Mouse (Mus musculus) NIH3T3 (cell line): Measurements from ENCODE around the gene Sirt7.

Experiments used
- DNase-seq: peaks from one replicate; pipeline ENCODE4 v3.0.0-alpha.2; 2012; ENCODE audit warnings: low read depth

Sirt7 gene

DNA sequence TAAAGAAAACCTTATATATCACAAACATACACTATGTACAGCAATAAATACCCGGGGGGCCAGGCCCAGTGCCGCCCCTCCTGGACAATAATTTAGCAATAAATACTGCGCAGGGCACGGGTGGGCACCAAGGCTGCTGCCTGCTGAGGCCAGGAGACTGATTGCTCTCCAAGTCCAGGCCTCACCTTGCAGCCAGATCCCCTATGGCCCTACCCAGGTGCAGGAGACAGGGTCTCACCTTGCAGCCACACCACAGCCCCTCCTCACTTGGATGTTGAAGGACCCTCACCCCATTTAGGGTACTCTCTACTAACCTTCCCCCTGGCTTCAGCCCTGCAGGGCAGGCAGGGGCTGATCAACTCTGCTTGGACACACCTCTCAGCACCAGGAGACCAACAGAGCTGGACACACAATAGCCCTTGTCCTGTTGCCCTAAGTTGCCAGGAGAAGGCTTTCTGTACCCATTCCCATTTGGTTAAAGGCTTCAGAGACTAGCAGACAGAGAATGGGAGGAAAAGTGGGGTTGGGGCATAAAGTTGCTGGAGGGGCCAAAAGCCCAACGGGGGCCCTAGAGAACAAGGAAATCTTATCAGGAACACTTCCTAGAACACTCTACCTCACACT, at the start of gene Sirt7:
Sirt7 (minus strand) TSS at position 89 of the 624 bp plus-strand sequence.
- DNase-seq, result no peak

DNA sequence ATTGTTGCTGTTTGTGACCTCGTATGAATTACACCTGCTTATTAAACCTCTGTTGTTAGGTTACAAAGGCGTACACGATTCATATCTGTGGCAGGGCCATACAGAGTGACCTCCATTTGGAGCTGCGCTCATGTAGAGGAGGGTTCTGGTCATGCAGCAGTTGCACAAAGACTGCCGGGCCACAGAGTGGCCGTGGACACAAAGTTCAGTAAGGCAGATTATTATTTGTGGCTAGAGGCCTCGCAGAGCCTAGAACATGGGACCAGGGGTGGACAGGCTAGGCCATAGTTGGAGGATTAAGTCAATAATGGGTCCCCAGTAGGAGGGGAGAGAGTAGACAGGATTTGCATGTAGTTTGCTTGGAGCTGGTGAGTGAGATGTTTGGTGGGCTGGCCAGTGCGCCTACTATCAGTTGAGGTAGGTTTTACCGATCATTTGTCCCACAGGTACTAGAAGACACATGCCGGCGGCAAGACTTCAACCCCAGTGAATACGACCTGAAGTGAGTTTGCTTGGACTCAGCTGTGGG, 48.6 kb upstream of the Sirt7 start:
- DNase-seq, result no peak

DNA sequence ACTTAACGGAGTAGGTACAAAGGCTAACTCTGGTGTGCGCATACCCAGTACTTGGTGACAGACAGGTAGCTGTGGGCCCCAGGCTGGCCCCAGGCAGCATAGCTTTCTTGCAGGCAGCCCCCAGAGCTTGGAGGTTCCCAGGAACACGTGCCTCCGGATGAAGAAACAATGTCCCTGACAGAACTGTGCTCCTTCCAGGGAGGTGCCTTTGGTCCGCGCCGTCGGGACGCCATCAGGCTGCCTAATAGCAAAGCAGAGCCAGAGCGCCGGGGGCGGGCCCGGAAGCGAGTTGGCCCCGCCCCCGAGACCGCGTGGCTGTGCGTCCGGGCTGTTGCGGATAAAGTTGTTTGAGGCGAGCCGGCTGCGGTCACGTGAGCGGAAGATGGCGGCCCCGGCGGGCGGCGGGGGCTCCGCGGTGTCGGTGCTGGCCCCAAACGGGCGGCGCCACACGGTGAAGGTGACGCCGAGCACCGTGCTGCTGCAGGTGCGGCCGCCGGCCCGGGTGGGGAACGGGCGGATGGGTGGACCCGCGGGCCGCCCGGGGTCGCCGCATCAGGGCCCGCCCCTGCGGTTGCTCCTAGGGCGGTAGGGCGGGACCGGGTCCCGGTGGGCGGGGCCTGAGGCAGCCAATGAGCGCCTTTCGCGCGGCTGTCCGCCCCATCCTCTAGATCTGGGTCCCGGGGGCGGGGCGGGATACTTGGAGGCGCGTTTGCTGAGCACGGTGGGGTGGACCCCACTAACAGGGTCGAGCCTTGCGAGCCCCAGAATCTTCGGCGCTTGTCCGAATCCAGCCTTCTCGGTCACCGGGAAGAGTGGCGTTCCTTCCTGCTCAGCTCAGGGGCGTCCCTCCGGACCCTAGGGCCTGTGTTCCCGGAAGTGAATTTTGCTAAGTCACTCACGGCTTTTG, 47.9 kb upstream of the Sirt7 start, which contains the start of gene Aspscr1:
Aspscr1 (plus strand) TSS at position 287 of the 907 bp plus-strand sequence.
- DNase-seq, result peak; percentile 98

DNA sequence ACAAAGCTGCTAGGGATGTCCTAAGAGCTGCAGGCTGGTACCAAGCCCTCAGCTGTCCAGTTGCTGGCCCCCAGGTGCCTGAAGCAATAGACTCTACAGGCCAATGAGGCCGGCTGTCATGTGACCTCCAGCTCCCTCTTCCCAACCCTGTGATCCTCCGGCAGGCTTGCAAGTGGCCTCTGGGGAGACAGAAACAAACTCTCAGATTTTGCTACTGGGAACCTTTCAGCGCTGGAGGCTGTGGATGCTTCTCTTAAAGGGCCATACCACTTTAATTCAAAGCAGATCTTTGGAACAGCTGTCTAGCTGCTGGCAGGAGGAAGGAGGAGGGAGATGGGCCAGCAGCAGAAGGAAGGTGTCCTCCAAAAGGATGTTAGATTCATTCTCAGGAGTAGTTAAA, 41.6 kb upstream of the Sirt7 start:
- DNase-seq, result peak; percentile 50

DNA sequence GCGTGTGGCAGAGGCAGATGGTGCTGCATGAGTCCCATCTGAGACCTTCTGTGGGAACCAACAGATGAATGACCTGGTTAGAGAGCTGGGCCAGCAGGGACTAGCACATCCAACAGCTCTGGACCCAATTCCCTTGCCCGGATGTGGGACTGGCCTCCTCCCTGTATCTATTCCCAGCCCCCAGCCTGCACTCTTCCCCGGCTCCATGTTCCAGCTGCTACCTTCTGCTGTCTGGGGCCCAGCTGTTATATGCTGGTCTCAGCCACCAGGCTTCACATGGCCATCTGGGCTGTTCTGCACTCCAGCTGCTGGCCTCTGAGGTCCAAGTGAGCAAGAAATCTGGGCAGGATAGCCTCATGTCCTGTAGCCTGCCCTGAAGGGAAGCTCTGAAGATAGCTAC, 40.4 kb upstream of the Sirt7 start:
- DNase-seq, result no peak

DNA sequence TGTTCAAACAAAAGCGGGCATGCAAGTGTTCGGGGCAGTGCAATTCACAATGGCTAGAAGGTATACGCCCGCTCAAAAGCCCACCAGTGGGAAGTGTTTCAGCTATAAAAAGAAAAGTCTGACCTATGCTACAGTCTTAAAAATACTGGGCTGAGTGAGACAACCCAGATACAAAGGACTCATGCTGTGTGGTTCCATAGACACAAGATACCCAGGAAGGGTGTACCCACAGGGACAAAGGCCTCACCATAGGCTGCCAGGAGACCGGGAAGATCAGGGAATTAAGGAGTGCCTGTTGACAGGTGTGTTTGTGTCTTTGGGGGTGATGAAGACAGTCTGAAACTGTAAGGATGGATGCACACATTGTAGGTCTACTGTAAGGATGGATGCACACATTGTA, 38.7 kb upstream of the Sirt7 start:
- no peak for DNase-seq

DNA sequence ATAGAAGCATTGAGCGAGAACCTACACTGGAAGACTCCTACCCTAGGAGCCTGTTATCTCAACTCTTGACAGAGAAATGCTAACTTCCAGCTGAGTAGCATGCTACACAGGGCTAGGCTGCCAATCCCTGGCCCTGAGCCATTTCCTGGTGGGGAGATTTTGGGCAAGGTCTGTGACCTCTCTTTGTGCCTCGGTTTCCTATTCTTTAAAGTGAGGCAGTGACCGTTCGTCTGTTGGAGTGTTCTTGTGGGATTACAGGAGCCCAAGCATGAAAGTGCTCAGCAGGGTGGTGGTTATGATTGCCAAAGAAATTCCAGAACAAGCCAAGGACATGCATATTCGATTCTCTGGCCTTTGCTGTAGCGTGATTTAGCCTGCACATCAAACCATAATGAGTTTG, 37.7 kb upstream of the Sirt7 start:
- DNase-seq, result no peak

DNA sequence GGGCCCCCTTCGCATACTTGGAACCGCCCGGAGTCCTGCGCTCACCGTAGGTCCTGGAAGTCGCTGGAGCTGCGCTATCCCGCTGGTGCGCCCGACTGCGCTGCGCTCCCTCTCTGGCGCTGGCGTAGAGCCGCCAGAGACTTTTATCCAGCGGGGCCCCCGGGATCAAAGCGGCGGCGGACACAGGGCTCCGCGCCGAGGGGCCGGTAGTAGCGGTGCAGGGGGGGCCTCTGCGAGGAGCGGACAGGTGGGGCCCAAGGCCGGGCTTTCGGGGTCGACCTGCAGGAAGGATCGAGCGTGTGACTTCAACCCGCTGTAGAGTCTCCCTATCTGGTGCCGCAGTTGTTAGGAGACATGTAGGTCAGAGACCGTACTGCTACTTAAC, 36.0 kb upstream of the Sirt7 start, which contains the start of gene Notum:
Notum (minus strand) TSS at position 100 of the 385 bp plus-strand sequence.
- no peak for DNase-seq

DNA sequence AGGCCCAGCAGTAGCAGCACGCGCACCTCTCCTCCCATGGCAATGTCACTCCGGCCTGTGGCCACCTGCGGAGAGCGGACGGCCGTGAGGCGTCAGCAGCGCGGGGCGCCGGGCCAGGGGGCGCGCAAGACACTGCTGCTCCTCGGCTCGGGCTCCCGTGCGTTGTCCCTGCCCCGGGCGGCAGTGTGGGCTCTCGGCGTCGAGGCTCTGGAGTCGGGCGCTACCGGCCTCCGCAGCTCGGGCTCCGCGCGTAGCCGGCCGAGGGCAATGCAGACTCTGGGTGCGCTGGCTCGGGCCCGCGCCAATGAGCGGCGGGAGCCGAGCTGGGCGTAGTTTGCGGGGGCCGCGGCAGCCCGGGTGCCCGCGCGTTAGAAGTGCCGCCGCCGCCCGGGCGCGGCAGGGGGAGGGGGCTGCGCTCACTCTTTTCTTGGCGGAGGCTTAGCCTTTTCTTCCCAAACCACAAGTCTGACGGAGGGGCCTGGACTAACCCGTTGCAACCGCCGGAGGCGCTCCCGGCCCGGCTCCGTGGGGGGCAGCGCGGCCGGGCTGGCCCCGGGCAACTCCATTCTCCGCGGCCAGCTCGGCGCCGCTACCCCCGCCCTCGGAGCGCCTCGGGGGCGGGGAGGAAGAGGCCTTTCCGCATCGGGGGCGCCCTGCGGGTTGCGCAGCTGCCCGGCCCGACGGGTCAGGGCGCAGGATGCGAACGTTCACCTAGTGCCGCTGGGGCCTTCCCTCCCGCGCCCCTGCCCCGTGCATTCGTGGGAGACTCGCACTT, 35.4 kb upstream of the Sirt7 start:
- DNase-seq, result peak; percentile 43

DNA sequence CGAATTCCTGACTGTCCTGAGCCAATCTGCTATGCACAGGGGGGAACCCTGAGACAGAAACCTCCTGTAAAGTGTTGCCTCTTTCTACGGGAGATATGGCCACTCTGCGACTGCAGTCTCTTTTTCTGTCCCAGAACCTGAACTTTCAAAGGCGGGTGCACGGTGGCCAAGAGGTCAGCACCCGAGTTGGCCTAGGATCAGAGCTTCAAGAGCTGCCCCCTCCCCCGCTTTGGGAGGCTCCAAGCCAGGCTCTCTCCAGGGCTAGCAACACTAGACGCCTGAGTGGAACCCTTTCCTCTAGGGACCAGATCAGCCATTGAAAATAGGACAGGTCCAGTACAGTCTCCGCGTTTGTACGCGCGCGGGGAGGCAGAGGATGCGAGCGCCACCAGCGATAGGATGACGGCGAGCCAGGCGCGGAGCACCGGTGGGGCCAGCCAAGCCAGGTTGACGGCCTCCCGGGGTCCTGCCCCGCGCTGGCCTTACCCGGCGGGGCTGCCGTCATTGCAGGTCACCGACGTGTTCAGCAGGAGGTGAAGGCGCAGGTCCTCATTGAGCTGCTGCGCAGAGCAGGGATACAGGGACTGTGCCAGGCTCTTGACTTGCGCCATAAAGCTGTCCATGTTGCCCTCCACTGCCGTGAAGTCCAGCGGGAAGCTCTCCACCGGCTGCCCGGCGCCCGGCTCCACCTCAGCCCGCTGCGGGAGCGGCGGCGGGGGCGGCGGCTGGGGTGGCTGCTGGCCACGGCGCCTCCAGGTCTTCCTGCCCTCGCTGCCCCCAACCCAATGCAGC, 34.7 kb upstream of the Sirt7 start:
- DNase-seq, result no peak

DNA sequence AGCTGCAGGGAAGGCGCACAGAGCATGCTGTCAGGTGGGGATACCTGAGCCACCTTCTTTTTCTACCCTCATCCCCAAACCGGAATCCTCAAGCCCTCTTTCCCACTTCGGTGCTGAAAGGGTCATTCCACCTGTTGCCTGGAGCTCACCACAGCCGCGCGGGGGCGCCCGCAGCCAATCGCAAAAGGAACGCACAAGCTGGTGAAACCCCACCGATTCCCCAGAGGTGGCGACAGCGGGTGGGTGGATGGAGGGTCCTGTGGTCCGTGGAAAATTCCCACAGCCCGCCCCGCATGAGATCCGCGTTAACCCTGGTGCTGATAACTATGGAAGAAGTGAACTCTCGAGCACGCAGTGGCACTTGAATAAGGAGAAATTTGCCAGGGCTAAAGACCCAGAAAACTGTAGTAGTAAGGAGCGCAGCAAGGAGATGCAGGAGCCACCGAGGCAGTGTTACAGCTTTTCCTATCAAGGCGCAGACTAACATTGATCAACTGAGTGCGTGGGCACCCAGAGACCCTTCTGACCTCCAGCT, 33.9 kb upstream of the Sirt7 start:
- DNase-seq, result peak; percentile 88

DNA sequence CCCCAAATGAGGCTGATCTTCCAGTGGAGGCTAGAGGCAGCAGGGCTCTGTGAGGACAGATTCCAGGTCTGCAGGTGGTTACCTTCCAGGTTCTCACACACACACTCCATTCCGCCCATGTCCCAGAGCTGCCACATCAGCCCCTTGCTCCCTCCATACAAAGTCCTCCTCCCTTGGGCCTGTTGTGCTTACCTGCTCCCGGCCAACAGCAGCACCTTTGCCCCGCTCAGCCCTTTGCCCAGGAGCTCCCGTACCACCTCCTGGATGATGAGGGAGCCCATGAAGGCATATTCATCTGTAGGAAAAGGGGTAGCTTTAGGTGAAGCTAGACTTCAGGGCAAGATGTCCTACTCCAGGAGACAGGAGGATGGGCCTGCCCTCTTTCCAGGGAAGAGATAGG, 32.3 kb upstream of the Sirt7 start:
- DNase-seq, result no peak

DNA sequence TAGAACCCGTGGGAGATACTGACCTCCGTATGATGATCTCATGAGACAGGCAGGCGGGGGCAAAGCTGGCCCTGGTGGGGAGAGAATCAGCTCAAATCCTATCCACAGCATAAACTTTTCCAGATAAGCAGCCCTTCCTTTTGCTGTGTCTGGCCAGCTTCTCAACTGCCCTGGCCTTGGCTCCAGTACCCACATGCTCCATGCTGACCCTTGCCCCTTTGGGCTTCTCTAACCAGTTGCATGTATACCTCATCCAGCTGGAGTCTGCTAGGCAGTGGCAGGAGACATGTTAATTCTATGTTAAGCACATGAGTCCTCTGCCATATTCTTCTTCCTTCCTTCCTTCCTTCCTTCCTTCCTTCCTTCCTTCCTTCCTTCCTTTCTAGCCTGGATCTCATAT, 29.7 kb upstream of the Sirt7 start:
- peak; percentile 20 for DNase-seq

DNA sequence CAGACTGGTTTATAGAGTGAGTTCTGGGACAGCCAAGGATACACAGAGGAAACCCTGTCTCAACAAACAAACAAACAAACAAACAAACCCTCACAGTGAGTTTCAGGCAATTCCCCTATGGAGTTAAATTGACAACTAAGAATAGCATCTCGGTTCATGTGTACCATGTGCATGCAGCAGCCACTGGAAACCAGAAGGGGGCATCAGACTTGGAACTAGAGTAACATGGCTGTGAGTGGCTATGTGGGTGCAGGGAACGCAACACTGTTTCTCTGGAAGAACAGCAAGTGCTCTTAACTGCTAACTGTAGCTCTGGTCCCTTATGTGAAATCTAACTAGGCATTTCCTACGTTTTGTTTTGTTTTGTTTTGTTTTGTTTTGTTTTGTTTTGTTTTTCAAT, 26.8 kb upstream of the Sirt7 start:
- peak; percentile 34 for DNase-seq

DNA sequence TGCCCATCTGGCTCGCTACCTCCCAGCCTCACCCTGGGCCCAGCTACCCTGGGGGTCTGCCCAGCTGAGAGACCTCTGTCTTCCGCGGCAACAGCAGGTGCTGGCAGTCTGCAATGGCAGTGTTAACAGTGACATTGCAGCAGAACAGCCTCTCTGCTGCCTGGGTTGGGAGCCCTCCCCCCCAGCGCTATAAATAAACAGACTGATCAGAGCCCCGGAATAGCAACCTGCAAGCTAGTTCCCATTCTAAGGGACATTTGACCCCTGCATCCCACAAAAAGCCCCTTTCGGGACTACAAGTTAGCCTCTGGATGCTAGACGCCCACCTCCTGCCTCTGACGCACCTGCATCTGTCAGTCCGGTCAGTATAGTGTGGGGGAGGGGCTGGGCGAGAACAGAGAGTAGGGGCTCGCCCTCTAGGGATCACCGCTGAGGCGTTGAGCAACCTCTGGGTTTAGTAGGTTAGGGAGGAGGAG, 23.0 kb upstream of the Sirt7 start, which contains the start of gene Myadml2:
Myadml2 (minus strand) TSS at position 158 of the 476 bp plus-strand sequence.
- DNase-seq, result no peak

DNA sequence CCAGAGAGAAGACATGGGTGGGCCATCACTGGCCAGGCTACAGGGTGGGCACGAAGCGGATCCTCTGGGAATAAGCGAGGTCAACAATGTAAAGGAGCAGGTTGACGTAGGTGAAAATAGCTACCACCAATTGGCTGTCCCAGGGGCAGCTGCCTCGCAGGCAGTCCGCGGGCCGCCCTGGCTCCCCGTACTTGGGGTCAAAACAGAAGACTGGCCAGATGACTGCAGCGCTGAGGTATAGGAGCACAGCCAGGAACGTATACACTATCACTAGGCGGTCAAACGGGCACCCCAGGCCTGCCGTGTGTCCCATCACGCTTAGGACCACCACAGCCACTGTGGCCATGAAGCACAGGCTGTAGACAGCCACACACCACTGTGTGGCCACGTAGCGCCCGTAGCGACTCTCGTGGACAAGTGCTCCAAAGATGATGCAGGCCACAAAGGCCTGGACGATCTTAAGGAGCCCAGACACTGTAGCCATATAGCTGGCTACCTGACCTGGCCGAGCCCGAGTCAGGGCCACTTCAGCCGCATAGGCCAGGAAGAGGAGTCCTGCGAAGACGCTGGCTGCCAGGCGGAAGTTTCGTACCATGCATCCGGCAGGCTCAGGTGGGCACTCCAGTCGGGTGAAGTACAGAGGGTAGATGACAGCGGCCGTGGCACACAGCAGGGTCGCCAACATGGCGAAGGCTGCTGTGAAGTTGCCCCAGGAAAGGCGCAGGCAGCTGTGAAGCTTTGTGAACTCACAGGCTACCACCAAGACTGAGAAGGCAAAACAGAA, 22.2 kb upstream of the Sirt7 start:
- no peak for DNase-seq

DNA sequence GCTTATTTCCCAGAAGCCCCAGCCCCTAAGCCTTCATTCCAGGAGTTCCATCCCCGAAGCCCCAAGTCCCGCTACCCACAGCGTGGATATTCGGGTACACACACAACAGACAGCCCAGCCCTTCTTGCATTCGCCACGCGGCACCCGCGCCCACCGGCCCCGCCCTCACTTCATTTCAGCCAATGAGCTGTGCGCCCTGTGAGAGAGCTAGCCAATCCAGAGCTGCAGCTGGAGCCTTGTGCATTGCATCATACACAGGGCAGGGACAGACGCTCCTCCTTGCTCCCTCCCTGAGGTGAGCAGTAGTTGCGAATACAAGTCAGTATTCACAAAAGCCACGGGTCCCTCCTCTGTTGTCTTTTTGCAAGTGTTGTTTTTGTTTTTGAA, 18.6 kb upstream of the Sirt7 start, which contains the start of gene Pycr1:
Pycr1 (minus strand) TSS at position 169 of the 387 bp plus-strand sequence.
- peak; percentile 95 for DNase-seq

DNA sequence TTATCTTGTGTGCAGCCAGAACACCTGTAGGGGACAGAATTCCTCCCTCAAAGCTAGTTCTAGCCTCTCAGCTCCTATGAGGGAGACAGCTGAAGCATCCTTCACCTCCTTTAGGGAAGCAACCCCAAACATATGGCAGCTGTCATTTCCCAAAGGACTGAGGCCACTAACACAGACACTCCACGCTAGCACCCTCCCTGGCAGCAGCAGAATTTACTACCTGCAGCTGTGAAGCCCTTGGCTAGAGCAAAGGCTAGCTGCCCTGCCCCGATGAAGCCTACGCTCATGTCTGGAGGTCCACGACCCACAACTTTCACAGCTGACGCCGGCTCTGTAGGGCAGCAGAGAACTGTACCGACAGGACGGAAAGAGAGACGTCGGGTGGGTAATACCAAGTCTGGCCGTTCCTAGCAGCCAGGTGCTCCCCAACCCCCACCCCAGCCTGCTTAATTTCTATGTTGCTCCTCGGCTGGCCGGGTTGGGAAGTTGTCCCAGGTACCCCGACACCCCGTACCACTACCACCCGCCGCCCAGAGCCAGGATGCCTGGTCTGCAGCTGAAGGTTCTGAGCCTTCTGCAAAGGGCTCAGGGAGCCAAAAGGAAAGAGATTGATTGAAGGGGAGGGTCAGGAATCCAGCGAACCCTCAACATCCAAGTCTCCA, 18.0 kb upstream of the Sirt7 start:
- peak; percentile 18 for DNase-seq

DNA sequence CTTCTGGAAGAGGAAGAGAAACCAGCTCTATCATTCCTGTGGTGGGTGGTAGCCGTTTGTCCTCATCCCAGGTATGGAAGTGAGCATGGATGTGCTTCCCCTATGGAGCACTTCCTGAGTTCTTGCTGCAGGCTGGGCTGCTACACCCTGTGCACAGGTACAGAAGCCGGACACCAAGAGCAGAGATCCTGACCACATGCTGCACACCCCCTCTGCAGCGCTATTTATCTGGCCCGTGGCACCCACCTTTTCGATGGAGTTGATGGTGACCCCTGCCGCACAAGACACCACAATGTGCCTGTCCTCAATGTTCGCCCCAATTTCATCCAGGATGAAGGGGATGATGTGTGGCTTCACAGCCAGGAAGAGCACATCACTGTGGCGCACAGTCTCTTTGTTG, 16.8 kb upstream of the Sirt7 start:
- DNase-seq, result no peak

DNA sequence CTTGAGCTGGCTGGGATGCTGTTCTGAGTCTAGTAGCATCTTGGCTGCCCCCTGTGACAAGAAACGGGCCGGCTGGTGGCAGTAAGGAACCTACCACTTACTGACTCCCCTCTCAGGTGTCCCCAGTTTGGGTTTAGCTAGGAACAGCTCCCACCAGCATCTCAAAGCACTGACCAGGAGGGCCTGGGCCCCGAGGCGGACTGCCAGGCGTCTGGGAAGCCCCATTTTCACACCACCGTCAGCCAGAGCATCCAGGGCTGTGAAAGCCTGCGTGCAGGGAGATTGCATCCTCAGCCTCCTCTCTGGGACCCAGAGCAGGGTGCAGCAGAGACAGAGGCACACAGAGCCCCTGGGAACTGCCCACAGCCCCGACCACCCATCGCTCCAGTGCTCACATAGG, 16.2 kb upstream of the Sirt7 start:
- DNase-seq, result no peak
